ENCODE assay signal across 15 mouse cellular contexts in genomic region chr8:93561271-93561670, GRCm38 (mm10). TPM values are rescaled to one million over a fixed set of nuclear protein-coding genes. Genes with fewer than 3 reads are reported as not detected.
"Had no signal": no experiment of that assay in that cellular context is flagged by ENCODE, and none has a peak within 500 bp of the region (broad histone marks: within the 10 kb centered on the region; RNA-seq: fewer than 3 reads in every experiment).

No protein-coding gene starts in this region.

- ATAC-seq: liver, postnatal 0 days; midbrain, embryonic 15.5 days had no signal

- DNase-seq: kidney, adult 8-10 months; kidney, postnatal 25 days; liver; liver, embryonic 13.5 days; liver, postnatal 0 days; lung, postnatal 14 days; thymus, adult 2 months; thymus, postnatal 36 days had no signal

- H3K36me3 ChIP-seq: limb, embryonic 12.5 days; liver, embryonic 13.5 days; lung, embryonic 15.5 days; midbrain, embryonic 15.5 days; neural tube, embryonic 12.5 days had no signal

- H3K9me3 ChIP-seq: limb, embryonic 12.5 days; liver, embryonic 13.5 days; lung, embryonic 15.5 days; midbrain, embryonic 15.5 days; neural tube, embryonic 12.5 days had no signal

- H3K27ac ChIP-seq: limb, embryonic 12.5 days; liver, embryonic 13.5 days; lung, embryonic 15.5 days; macrophage; midbrain, embryonic 15.5 days; neural tube, embryonic 12.5 days had no signal

- H3K9ac ChIP-seq: limb, embryonic 12.5 days; liver, embryonic 13.5 days; liver, postnatal 0 days; lung, embryonic 15.5 days; midbrain, embryonic 15.5 days; neural tube, embryonic 12.5 days had no signal

- H3K4me3 ChIP-seq: limb, embryonic 12.5 days; liver, embryonic 13.5 days; lung, embryonic 15.5 days; megakaryocyte, embryonic 14.5 days; midbrain, embryonic 15.5 days; neural tube, embryonic 12.5 days had no signal

- H3K4me2 ChIP-seq: limb, embryonic 12.5 days; liver, embryonic 13.5 days; lung, embryonic 15.5 days; midbrain, embryonic 11.5 days; midbrain, embryonic 15.5 days; neural tube, embryonic 12.5 days had no signal

- H3K27me3 ChIP-seq: limb, embryonic 12.5 days; liver, embryonic 13.5 days; lung, embryonic 15.5 days; megakaryocyte, embryonic 14.5 days; midbrain, embryonic 15.5 days; neural tube, embryonic 12.5 days had no signal

- H3K4me1 ChIP-seq: limb, embryonic 12.5 days; liver, embryonic 13.5 days; lung, embryonic 15.5 days; megakaryocyte, embryonic 14.5 days; neural tube, embryonic 12.5 days had no signal

RNA-seq across cellular contexts. Expression of gene Ces5a, which starts 25.6 kb away (rescaled TPM):
- polyA plus RNA-seq: limb, embryonic 12.5 days; liver, embryonic 13.5 days; liver, postnatal 0 days; lung, embryonic 15.5 days; macrophage; midbrain, embryonic 11.5 days; neural tube, embryonic 12.5 days had no signal
